Mouse (Mus musculus): ENCODE measurements around the gene Sult2a4. TPM values are rescaled to one million over a fixed set of nuclear protein-coding genes. Genes with fewer than 3 reads are reported as not detected.
"Not testable (repeated sequence)": the region's sequence is repeated elsewhere in the genome, so short reads cannot be mapped to it uniquely, and the experiment has no call there.

Sult2a4 gene
- not detected for total RNA-seq (2021)
- long read RNA-seq, experiment 1 = 0 reads
- long read RNA-seq, experiment 2 = 0 reads

DNA sequence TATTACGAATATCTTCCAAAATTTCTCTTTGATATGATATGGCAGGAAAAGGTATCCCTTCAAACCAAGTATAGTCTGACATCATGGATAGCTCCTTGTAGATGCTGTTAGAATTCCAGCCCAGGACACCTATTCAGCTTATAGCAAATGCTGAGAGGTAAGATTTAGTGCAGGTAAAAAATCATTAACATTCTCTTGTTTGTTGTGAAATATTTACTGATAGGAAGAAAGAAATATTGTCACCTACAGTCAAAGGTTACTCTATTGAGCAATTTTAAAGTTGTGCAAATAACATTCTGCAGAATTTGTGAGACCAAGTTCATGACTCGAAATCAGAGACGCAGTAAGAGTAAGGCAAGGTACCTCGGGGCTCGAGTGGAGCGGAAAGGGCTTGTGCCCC is at the start of gene Sult2a4:
Sult2a4 (minus strand) TSS at position 101 of the 400 bp plus-strand sequence.
- DNase-seq = not testable (repeated sequence)

DNA sequence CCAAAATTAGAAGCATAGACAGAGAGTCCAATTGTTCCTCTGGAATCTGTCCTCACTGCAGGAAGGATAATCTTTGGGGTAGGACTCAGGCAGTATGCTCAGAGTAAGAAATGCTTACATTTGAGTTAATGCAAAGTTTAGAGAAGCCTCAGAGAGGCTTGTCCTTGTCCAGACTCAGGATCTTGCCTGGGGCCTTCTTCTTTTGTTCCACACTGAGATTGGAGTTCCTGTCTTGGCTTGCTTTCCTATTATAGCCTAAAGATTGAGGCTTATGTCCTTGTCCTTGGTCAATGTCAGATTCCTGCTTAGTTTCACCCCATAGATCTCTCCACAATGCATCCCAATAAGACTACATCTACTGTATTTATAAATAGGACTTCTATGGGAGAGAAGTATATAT is 41.4 kb upstream of the Sult2a4 start:
- not testable (repeated sequence) for DNase-seq

- DNase-seq = no peak
Observed at GRCm38 (mm10) chr7:14013083-14013482, 23.7 kb upstream of the Sult2a4 start.

DNA sequence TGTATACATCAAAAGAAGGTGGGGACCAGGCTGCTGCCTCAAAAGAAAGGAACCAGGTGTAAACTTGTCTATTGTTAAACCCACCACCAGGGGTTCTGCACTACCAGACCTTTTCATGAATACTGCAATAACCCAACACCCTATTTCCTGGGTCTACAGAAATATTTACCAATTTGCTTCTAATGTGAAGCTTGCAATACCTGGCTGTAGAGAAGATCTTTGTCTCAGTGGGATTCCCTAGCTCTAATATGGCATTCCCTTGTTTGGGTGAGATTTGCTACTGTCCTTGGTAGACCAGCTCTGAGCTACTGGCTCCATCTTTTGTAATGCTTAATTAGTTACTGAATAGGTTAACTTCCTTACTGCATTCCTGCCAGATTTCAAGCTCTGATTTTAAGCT is 21.3 kb upstream of the Sult2a4 start:
- DNase-seq = not testable (repeated sequence)

Other genes with a start within 250 kb of the Sult2a4 start
- under 1 TPM in 1 of 2 experiments, not detected in 1; 0.41 TPM for gene Sult2a1, start 152.2 kb downstream of the Sult2a4 start, total RNA-seq (2021)
- not detected for gene Sult2a3, start 133.4 kb upstream of the Sult2a4 start, total RNA-seq (2021)

Data from gastrocnemius, postnatal 10 days (tissue).